Mouse (Mus musculus) spleen, postnatal 10 days (tissue): ENCODE results near the gene Gstp3.
"Not testable (repeated sequence)": the region's sequence is repeated elsewhere in the genome, so short reads cannot be mapped to it uniquely, and the experiment has no call there.

ENCODE experiments used
- DNase-seq, 2 experiments: peaks; one replicate each; pipeline ENCODE4 v3.0.0; 2021 to 2022; ENCODE audit warnings: low spot score in 2 of 2

The Gstp3 gene

GRCm38 (mm10) chr19:4063357-4063756 is 4.0 kb upstream of the Gstp3 start:
- not testable (repeated sequence) for DNase-seq

DNA sequence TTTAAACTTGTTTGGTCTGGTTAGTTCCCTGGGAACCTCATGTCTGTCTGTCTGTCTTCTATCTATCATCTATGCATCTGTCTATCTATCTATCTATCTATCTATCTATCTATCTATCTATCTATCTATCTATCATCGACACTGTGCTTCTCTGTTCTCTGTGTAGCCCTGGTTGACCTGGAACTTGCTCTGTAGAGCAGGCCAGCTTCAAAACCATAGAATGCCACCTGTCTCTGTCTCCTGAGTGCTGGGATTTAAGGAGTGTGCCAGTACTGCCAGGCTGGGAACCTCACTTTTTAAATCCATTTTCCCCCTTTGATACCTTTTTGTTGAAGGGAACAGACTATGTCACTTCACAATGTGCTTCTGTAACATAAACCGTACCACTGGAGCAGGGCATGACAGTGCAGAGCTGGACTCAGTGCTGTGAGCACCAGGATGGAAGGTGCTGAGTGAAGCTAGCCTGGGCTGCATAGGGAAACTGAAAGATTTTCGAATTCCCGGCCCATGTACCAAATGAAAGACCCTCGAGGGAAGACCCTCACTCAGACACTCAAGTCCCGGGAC is 1.6 kb upstream of the Gstp3 start:
- DNase-seq, result no peak

- DNase-seq, result not testable (repeated sequence)
Measured at GRCm38 (mm10) chr19:4060044-4060898, 902 bp upstream of the Gstp3 start.

- no peak for DNase-seq
Measured at GRCm38 (mm10) chr19:4058581-4058980, 788 bp downstream of the Gstp3 start.

DNA sequence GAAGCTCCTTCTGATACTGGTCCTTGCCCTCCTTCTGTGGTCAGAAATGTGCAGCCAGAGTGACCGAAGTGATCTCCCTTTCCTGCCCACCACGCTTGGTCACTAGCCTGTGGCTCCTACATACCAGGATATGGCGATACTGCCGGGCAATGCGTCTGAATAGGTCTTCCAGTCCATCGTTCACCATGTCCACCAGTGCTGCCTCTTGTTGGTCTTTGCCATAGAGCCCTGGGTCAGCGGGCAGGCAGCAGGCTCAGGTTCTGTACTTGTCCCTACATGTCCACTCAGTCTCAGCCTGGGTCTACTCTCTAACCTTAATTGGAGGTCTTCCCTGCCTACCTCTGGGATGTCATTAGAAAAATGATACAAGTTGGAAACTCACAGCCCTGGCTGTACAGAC is 1.4 kb downstream of the Gstp3 start:
- DNase-seq, result no peak

DNA sequence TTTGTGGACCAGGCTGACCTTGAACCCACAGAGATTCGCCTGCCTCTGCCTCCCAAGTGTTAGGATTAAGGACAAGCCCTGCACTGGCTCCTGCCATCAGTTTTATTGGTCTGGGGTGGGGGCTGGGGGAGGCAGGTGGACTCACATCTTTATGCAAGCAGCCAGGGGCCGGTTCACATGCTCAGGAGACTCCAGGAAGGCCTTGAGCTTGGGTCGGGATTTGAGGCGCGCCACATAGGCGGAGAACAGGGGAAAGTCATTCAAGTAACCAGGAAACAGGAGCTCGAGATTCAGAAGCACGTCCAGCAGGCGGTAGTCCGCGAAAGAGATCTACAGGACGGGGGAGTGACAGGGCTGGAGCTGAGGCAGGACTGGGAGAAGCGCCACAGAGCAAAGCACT is 2.0 kb downstream of the Gstp3 start:
- no peak for DNase-seq

DNA sequence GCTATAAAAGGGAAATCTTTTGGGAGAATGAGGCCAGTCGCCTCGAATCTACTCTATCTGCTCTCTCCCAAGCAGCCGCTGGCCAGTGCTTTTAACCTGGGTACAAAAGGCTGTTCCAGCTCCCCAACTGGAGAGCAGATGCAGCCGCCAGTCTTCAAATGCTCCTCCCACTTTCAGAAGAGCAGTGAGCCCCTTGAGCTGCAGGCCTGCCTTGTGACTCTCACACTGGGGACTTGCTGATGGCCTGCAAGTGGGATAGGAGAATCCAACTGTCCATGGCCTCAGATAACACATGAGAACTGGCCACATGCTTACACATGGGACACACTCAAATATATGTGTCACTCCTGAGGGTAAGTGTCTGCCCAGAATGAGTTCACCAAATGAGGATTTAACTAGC is 2.6 kb downstream of the Gstp3 start:
- no peak for DNase-seq

DNA sequence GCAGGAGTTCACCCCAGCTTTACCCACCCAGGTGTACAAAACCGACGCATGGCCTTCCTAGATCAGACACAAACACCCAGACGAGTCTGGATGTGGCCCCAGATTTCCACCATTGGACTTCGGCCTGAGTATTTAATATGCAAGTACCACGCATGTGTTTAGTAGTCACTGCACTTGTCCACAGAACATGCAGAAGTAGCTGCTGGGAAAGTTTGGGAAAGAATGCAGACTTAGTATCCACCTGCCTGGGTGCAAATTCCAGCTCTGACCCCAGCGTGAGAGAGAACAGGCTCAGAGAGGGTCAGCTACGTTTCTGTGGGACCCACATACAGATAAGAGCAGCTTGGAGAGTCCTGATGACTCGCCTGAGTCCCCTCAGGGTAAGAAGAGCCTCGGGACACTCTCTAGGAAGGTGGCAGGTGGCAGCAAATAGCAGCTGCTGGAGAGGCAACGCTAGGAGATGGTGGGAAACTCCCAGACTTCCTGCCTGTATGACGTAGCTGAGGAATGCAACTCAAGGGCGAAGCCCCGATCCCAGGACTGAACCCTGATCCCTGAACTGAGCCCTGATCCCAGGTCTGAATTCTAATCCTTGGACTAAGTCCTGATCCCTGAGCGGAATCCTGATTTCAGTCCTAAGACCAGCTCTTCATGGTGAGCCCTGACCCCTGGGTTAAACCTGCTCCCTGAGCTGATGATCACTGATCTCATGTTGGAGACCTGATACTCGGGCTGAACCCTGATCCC is 3.2 kb downstream of the Gstp3 start:
- DNase-seq, result no peak

GRCm38 (mm10) chr19:4055216-4055946 is 4.0 kb downstream of the Gstp3 start:
- no peak for DNase-seq

DNA sequence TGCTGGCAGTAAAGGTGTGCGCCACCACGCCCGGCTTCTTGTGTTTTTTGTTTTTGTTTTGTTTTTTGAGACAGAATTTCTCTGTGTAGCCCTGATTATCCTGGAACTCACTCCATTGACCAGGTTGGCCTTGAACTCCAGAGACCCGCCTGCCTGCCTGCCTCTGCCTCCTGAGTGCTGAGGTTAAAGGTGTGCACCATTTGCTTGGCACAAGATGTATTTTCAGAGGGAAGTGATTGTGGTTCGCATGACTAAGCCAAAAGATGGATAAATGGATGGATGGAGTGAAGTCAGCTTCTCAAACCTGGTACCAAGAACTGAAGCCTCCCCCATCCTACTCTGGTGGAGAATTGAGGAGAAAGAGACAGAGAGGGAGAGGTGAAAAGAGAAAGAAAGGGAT is 4.8 kb downstream of the Gstp3 start:
- no peak for DNase-seq

DNA sequence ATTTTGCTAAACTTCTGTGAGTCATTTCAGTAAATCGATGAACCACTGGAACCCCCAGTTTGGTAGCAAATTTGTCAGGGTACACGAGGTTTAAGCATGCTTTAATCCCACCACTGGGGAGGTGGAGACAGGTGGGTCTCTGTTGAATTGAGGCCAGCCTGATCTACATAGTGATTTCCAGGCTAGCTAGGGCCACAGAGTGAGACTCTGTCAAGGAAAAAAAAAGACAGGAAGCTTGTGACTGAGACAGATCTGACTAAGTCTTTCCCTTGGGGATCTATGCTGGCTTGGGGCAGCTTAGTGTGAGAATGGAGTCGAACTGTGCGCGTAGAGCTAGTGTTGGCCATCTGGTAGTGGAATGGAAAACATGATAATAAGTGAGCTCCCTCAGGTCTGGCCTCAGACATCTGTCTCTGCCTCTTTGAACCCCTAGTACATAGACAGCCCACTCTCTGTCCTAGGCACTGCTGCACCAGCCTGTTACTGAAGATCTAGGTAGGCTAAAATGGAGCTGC is 6.8 kb downstream of the Gstp3 start:
- no peak for DNase-seq

DNA sequence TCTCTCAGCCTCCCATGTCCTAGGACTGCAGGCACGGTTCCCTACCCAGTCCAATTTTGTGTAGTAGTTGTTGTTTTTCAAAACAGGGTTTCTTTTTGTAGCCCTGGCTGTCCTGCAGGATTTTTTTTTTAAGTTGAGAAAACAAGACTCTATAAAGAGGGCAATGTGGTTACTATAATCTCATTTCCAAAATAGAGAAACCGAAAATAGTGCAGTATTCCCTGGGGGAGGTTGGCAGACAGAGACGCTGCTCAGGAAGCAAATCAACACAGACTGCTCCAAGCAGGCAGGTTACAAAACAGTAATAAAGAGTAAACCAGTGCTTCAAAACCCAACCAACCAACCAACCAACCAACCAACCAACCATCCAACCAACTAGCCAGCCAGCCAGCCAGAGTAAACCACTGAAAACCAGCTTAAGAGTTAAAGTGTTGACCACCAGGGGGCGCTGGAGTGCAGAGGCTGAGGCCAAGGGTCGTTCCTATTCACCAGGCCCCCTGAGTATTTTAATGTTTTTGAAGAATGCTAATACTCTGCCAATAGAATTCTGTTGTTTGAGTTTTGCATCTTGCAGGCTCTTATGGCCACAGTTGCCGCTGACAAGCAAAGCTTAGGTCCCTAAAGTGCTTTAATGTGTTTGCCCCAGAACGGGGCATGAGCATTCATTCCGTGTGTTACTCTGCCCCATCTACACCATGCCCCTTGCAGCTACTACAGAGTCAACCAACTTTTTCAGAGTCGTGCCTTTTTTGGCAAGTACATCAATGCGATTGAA is 7.4 kb downstream of the Gstp3 start:
- DNase-seq, result peak; percentile 76 to 90

- DNase-seq, result no peak
Measured at GRCm38 (mm10) chr19:4051016-4051415, 8.4 kb downstream of the Gstp3 start.

GRCm38 (mm10) chr19:4049069-4049468 is 10.3 kb downstream of the Gstp3 start:
- peak in 1 of 2 experiments; percentile 10 for DNase-seq

- DNase-seq, result peak; percentile 85 to 94
Measured at GRCm38 (mm10) chr19:4047859-4048258, 11.5 kb downstream of the Gstp3 start.

- peak in 1 of 2 experiments; percentile 45 for DNase-seq
Measured at GRCm38 (mm10) chr19:4046866-4047254, 12.5 kb downstream of the Gstp3 start.

- peak in 1 of 2 experiments; percentile 74 for DNase-seq
Measured at GRCm38 (mm10) chr19:4045966-4046865, 13.2 kb downstream of the Gstp3 start, which contains the start of gene Gstp2. Gene Gstp2 (minus strand): TSS chr19:4046023.

GRCm38 (mm10) chr19:4044109-4044508 is 15.3 kb downstream of the Gstp3 start:
- not testable (repeated sequence) for DNase-seq

GRCm38 (mm10) chr19:4042124-4042523 is 17.2 kb downstream of the Gstp3 start:
- DNase-seq, result no peak

DNA sequence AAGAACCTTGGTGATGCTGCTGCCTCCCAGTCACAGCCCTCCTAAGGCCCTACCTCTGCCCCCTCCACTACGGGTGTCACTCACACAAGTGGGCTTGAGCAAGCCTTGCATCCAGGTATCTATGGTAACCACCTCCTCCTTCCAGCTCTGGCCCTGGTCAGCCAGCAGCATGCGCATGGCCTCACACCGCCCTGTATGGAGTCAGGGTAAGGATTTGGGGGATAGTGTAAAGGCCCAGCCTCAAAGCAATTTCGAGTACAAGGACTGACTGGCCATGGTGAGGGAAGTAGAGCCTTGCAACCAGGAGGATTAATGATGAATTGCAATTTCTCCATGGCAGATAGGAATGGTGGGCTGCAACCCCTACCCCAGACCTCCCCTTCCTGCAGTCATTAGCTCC is 17.9 kb downstream of the Gstp3 start:
- not testable (repeated sequence) for DNase-seq
